Comparison of ENCODE assay signal across 11 mouse cellular contexts in genomic region chr14:45462875-45463475, GRCm38 (mm10). TPM values are rescaled to one million over a fixed set of nuclear protein-coding genes. Genes with fewer than 3 reads are reported as not detected.
DNase-seq lines count a peak whose midpoint lies in the region; ATAC-seq lines count a peak whose summit lies in the region.
"Had no signal": no experiment of that assay in that cellular context is flagged by ENCODE, and none has a peak within 500 bp of the region (broad histone marks: within the 10 kb centered on the region; RNA-seq: fewer than 3 reads in every experiment).

No protein-coding gene starts in this region.

- peaks cover 94% of the 10 kb centered on the region for H3K36me3 ChIP-seq in heart, embryonic 14.5 days (ENCODE audit: control insufficient read depth, insufficient read depth, low read length)
- peaks cover 55% of the 10 kb centered on the region for H3K36me3 ChIP-seq in hindbrain, embryonic 12.5 days
- H3K36me3 ChIP-seq in midbrain, embryonic 14.5 days (ENCODE audit: control insufficient read depth, insufficient read depth, low read length), result peaks cover 55% of the 10 kb centered on the region

- H3K27ac ChIP-seq in heart, embryonic 14.5 days (replicated peaks in 1 of 2; ENCODE audit: control insufficient read depth in 1 of 2, insufficient read depth in 1 of 2, low read depth in 2 of 2, low read length in 2 of 2), result peak overlapping the region; percentile 68 to 81
- H3K27ac ChIP-seq in brown adipose tissue, adult 24 weeks (replicated peaks; ENCODE audit: low read depth, low read length), result peak overlapping the region; percentile 93
- peak overlapping the region; percentile 64 for H3K27ac ChIP-seq in hindbrain, embryonic 12.5 days
- H3K27ac ChIP-seq in midbrain, embryonic 14.5 days (replicated peaks; ENCODE audit: low read depth, low read length), result peak overlapping the region; percentile 71
- H3K27ac ChIP-seq: liver, embryonic 15.5 days had no signal

- 63% methylated on average over 10 of the region's 10 CpGs for WGBS in heart, embryonic 14.5 days
- 27% methylated on average over 10 of the region's 10 CpGs for WGBS in hindbrain, embryonic 12.5 days
- 25% methylated on average over 10 of the region's 10 CpGs for WGBS in midbrain, embryonic 14.5 days

- no peaks in the 10 kb centered on the region for H3K9me3 ChIP-seq in heart, embryonic 14.5 days (ENCODE audit: control insufficient read depth, low read length)
- no peaks in the 10 kb centered on the region for H3K9me3 ChIP-seq in hindbrain, embryonic 12.5 days (replicated peaks)
- H3K9me3 ChIP-seq in midbrain, embryonic 14.5 days (ENCODE audit: control insufficient read depth, low read length), result no peaks in the 10 kb centered on the region
- H3K9me3 ChIP-seq: liver, embryonic 15.5 days had no signal

- no peak for DNase-seq in heart, postnatal 36 days
- peak; percentile 51 for DNase-seq in midbrain, embryonic 14.5 days
- no peak for DNase-seq in layer of hippocampus, adult 11-12 months (ENCODE audit: low spot score)
- DNase-seq in spleen, adult 12 weeks (ENCODE audit: low spot score), result no peak
- DNase-seq in cerebellum, adult 11-12 months, result no peak
- DNase-seq: gastrocnemius, postnatal 36 days; spleen, adult 18-20 months had no signal

- no peaks in the 10 kb centered on the region for H3K27me3 ChIP-seq in heart, embryonic 14.5 days (ENCODE audit: control insufficient read depth, insufficient read depth, low read length)
- no peaks in the 10 kb centered on the region for H3K27me3 ChIP-seq in hindbrain, embryonic 12.5 days
- H3K27me3 ChIP-seq in midbrain, embryonic 14.5 days (ENCODE audit: control insufficient read depth, insufficient read depth, low read length), result no peaks in the 10 kb centered on the region
- H3K27me3 ChIP-seq: liver, embryonic 15.5 days had no signal

- H3K4me3 ChIP-seq in heart, embryonic 14.5 days (ENCODE audit: control insufficient read depth in 1 of 2, insufficient read depth in 1 of 2, low read depth in 1 of 2, low read length in 2 of 2), result no peak overlapping the region
- no peak overlapping the region for H3K4me3 ChIP-seq in brown adipose tissue, adult 24 weeks (ENCODE audit: insufficient read depth, low read depth, low read length)
- no peak overlapping the region for H3K4me3 ChIP-seq in hindbrain, embryonic 12.5 days
- no peak overlapping the region for H3K4me3 ChIP-seq in midbrain, embryonic 14.5 days (replicated peaks; ENCODE audit: low read depth, low read length)
- H3K4me3 ChIP-seq: liver, embryonic 15.5 days had no signal

- intact Hi-C loops in heart, postnatal 36 days (cut with DNase I), result loop anchor here (2.0 kb wide), 3 partner anchors 16 to 78 kb away; no protein-coding TSS in a partner anchor

- peak overlapping the region; percentile 47; the same call in 1 of the 2 replicates for H3K9ac ChIP-seq in heart, embryonic 14.5 days (ENCODE audit: low read length)
- no peak overlapping the region for H3K9ac ChIP-seq in hindbrain, embryonic 12.5 days
- peak overlapping the region; percentile 34; the same call in 1 of the 2 replicates for H3K9ac ChIP-seq in midbrain, embryonic 14.5 days (replicated peaks; ENCODE audit: low read length)
- H3K9ac ChIP-seq: liver, embryonic 15.5 days had no signal

- H3K4me1 ChIP-seq in heart, embryonic 14.5 days (ENCODE audit: control insufficient read depth in 2 of 2, insufficient read depth in 2 of 2, low read length in 2 of 2), result peaks cover 4 to 22% of the 10 kb centered on the region in 2 experiments
- H3K4me1 ChIP-seq in brown adipose tissue, adult 24 weeks (ENCODE audit: control insufficient read depth, insufficient read depth, insufficient read length, low read length), result 0 out of 2 replicates have a peak, but pooled peaks cover 7% of the 10 kb centered on the region
- peaks cover 22% of the 10 kb centered on the region for H3K4me1 ChIP-seq in hindbrain, embryonic 12.5 days
- peaks cover 16% of the 10 kb centered on the region for H3K4me1 ChIP-seq in midbrain, embryonic 14.5 days (ENCODE audit: control insufficient read depth, insufficient read depth, low read length)
- H3K4me1 ChIP-seq: liver, embryonic 15.5 days had no signal

- no peak for ATAC-seq in heart, embryonic 14.5 days (ENCODE audit: insufficient number of reproducible peaks, insufficient read depth, low FRiP score, low read depth)
- peak; percentile 61; the same call in 1 of the 2 replicates for ATAC-seq in hindbrain, embryonic 12.5 days (ENCODE audit: low FRiP score)
- peak; percentile 46; the same call in 1 of the 2 replicates for ATAC-seq in midbrain, embryonic 14.5 days (ENCODE audit: low FRiP score, low TSS enrichment)

- no peak overlapping the region for H3K4me2 ChIP-seq in heart, embryonic 14.5 days (ENCODE audit: low read length)
- H3K4me2 ChIP-seq in hindbrain, embryonic 12.5 days (replicated peaks), result no peak overlapping the region; the same call in 1 of the 2 replicates
- 0 out of 2 replicates have a peak overlapping the region, but pooled peaks have one; percentile 21 for H3K4me2 ChIP-seq in midbrain, embryonic 14.5 days (ENCODE audit: low read length)
- H3K4me2 ChIP-seq: liver, embryonic 15.5 days had no signal

RNA-seq across cellular contexts. Expression of gene Gnpnat1, which starts 58.3 kb away (rescaled TPM):
- 22.6 and 23.9 TPM in 2 replicates for polyA plus RNA-seq in heart, embryonic 14.5 days (2014; fragmentation: Nextera tagmentation; extraction: Ambion mirVana)
- total RNA-seq in heart, postnatal 36 days (2021), result 10 to 100 TPM; 10.7 to 13.6 TPM
- polyA plus RNA-seq in brown adipose tissue, adult 24 weeks (2012; ENCODE audit: insufficient read depth, insufficient read length, missing spikeins), result 31.2 and 39.1 TPM in 2 replicates
- polyA plus RNA-seq in hindbrain, embryonic 12.5 days (2016; fragmentation: Nextera tagmentation; extraction: Ambion mirVana), result 36.5 and 39.1 TPM in 2 replicates
- polyA plus RNA-seq in midbrain, embryonic 14.5 days (2014; fragmentation: Nextera tagmentation; extraction: Ambion mirVana), result 31.6 and 32.3 TPM in 2 replicates
